Mouse (Mus musculus): ENCODE results near the gene Slc26a8.

Slc26a8 gene

DNA sequence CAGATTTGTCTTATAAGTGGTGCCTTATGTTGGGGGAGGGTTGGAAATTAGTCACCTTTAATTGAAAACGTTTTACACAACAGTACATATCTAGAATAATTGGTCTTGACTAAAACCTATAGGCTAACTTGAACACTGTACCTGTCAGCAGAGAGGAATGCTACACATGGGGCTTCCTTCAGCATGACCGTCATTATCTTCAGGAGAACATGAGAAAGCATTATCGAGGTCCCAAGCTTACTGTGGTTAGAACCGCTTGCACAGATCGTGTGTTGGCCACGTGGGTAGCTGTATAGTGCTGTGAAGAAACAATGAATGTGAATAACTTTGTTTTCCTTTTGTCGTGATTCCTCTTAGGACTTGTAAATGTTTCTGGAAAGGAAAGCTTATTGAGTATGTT is 9.8 kb upstream of the Slc26a8 start:
- no peak for DNase-seq (ENCODE audit: low read depth, low spot score)

- DNase-seq (ENCODE audit: low read depth, low spot score) = no peak
These were observed 8.6 kb upstream of the Slc26a8 start for GRCm38 (mm10) chr17:28698672-28699071.

GRCm38 (mm10) chr17:28698245-28698644 is 8.2 kb upstream of the Slc26a8 start:
- DNase-seq (ENCODE audit: low read depth, low spot score) = no peak

DNA sequence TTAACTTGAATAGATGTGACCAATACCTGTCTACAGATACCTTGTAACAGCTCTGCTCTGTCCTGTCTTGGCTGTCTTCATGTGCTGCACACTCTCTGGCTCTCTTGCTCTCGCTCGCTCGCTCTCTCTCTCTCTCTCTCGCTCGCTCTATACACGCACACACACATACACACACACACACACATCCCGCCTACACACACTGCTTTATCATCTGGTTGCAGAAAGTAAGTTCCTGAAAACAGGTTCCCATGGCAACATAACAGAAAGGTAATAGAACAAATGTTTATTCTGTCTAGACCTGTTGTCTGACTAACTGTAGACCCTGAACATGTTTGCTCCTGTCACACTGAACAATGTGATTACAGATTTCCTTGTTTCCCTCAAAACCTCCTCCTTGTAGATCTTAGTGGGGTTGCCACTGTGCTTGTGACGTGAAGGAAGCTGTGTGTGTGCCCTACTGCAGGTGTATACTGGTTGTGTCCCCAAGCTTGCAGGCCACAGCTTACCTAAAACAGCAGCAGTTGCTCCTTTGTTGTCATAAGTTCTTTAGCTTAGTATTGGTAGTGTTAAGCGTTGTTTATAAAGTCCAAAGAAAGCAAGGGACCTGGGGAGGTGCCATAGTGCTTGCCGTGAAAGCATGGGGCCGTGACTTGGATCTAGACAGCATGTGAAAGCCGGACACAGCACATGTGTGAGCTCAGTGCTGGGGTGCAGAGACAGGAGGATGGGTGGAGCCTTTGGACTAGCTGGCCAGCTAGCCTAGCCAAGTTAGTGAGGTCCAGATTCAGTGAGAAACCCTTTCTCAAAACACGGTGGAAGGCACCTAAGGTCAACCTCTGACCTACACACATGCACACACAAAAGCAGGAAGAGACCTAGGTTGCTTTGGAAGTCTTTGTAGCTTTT is 7.5 kb upstream of the Slc26a8 start:
- DNase-seq (ENCODE audit: low read depth, low spot score) = no peak

DNA sequence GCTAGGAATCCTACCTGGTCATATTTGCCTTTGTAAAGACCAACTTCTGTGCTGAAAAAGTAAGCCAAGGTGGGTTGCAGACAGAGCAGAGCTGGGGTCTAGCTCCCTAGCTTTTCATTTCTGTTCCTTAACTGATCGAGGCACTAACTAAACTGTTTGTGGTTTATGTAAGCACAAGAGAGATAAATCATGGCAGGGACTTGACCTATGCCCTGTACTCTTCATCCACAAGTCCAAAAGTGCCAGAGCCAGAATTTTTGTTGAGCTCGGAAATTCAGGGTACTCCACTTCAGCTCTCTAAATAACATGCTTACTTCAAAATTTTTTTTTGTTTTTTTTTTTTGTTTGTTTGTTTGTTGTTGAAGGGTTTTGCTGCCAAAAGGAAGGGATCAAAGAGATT is 6.6 kb upstream of the Slc26a8 start:
- DNase-seq (ENCODE audit: low read depth, low spot score) = no peak

GRCm38 (mm10) chr17:28694832-28695231 is 4.8 kb upstream of the Slc26a8 start:
- no peak for DNase-seq (ENCODE audit: low read depth, low spot score)

- no peak for DNase-seq (ENCODE audit: low read depth, low spot score)
These were observed 4.0 kb upstream of the Slc26a8 start for GRCm38 (mm10) chr17:28694078-28694477.

- DNase-seq (ENCODE audit: low read depth, low spot score) = no peak
These were observed 3.1 kb upstream of the Slc26a8 start for GRCm38 (mm10) chr17:28693086-28693485.

DNA sequence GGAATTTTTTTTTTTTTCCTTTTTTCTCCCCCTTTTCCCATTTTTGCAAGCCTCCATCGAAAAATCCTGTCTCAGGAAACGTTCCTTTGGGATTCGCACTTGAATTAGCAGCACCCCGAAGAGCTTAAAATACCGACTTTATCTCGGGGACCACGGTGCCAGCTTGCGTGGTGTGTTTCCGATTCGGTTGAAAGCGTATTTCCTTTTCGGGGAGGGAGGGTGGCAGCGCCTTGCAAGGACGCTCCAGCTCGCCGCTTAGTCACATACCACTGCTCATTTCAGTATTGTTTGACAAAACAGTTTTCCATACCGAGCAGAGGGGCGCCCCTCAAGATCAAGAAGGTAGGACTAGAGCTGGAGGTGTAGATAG is 2.3 kb upstream of the Slc26a8 start:
- DNase-seq (ENCODE audit: low read depth, low spot score) = no peak

DNA sequence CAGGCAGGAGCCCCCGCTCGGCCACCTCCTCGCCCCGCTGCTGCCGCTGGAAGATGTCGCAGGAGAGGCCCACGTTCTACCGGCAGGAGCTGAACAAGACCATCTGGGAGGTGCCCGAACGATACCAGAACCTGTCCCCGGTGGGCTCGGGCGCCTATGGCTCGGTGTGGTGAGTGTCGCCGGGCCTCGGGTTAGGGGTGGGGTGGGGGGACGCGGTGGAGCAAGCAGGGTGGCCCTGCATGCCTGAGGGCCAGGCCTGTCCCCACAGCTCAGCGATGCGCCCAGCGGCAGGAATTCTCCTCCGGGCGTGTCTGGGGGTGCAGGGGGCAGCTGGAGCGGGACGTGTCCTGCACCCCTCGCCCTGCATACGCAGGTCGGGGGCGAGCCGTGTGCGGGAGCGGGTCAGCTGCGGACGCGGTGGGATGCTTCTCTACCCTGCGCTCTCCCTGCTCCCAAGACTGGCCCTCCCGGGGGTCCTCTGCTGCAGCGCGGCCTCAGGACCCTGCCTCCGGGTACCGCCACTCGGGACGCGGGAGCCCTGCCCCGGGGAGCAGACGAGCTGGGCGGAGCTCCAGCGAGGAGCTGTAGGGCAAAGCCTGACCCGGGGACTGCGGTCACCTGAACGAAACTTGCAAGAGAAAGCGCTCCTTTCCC is 1.8 kb upstream of the Slc26a8 start:
- DNase-seq (ENCODE audit: low read depth, low spot score) = peak; percentile 26

GRCm38 (mm10) chr17:28690776-28691686 is 998 bp upstream of the Slc26a8 start, which contains the start of gene Mapk14:
Gene Mapk14, plus strand, starts transcription at chr17:28691329.
- DNase-seq (ENCODE audit: low read depth, low spot score) = peak; percentile 99

DNA sequence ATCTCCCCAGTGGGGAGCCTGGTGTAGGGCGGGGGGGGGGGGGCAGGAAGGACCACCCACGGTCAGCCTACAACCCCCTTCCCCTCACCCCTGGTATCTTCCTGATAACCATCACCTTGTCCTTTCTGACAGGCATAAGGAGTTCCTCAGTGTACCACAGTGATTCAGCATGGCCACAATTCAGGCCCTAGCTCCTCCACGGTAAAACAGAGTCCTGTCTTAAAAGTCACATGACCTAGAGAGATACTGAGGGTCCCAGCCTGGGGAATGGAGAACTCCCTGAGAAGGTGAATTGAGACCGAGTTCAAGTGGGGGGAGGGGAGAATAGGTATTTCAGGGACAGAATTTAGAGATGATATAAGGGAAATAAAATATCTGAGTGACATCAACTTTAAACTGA is 2.7 kb downstream of the Slc26a8 start:
- DNase-seq (ENCODE audit: low read depth, low spot score) = no peak

- DNase-seq (ENCODE audit: low read depth, low spot score) = no peak
These were observed 5.4 kb downstream of the Slc26a8 start for GRCm38 (mm10) chr17:28684631-28685030.

- no peak for DNase-seq (ENCODE audit: low read depth, low spot score)
These were observed 6.4 kb downstream of the Slc26a8 start for GRCm38 (mm10) chr17:28683601-28684000.

DNA sequence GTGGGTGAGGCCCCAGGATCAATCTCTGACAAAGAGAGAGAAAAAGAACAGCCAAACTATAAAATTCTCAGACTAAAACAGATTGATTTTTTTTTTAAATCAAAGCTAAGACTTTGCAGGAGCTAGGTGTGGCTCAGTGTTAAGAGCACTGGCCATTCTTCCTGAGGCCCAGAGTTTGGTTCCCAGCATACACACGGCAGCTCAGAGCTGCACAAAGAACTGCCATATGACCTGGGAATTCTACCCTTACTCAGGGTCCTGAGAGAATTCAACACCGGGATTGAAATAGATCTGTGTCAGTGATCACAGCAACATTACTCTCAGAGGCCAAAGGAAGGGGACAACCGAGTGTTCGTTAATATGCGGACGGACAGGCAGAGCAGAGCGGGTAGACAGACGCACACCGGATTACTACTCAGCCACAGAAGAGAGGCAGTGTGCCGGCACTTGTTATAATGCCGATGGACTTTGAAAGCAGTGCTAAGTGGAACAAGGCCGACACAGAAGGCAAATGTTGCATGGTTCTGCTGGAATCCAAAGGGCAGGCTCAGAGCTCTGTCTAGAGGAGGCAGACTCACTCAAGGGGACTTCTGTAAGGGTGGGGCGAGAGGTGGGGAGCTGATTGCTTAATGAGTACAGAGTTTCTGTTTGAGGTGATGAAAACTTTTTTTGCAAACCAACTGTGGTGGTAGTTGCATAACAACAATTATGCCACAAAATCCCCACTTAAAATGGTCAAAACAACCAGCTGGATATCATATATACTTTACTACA is 7.5 kb downstream of the Slc26a8 start:
- DNase-seq (ENCODE audit: low read depth, low spot score) = no peak

DNA sequence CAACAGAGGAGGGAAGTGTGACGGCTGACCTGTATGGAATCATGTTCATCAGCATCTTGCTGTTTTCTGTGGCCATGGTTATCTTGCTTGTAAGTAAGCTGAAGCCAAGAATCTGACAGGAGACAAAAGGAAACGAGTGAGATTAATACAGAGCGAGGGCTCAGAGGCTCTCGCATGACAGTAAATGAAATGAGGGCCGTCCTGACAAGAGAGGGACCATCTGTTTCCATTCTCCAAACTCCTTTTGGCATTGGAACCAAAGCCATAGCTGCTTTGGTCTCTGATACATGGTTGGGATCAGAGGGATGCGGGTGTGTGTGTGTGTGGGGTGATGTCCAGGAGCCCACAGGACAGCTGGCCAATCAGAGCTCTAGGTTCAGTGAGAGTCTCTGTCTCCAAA is 30.5 kb downstream of the Slc26a8 start:
- DNase-seq (ENCODE audit: low read depth, low spot score) = no peak

DNA sequence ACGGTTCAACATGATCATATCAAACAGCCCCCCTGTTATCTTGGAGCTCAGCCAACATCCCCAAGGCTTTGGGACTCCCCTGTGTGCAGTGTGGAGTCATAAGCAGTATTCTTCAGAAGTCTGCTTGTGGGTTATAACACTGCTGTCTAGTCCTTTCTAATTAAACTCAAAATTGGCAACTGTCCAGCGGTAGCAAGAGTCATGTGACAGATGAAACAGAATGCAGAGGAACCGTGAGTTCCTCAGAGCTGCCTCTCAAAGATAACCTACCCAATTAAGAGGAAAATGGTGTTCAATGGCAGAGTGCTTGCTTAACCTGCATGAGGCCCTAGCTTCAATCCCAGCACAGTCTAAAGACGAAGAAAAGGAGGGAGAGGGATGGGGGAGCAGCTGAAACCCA is 32.1 kb downstream of the Slc26a8 start:
- no peak for DNase-seq (ENCODE audit: low read depth, low spot score)

- no peak for DNase-seq (ENCODE audit: low read depth, low spot score)
These were observed 39.8 kb downstream of the Slc26a8 start for GRCm38 (mm10) chr17:28650268-28650667.

DNA sequence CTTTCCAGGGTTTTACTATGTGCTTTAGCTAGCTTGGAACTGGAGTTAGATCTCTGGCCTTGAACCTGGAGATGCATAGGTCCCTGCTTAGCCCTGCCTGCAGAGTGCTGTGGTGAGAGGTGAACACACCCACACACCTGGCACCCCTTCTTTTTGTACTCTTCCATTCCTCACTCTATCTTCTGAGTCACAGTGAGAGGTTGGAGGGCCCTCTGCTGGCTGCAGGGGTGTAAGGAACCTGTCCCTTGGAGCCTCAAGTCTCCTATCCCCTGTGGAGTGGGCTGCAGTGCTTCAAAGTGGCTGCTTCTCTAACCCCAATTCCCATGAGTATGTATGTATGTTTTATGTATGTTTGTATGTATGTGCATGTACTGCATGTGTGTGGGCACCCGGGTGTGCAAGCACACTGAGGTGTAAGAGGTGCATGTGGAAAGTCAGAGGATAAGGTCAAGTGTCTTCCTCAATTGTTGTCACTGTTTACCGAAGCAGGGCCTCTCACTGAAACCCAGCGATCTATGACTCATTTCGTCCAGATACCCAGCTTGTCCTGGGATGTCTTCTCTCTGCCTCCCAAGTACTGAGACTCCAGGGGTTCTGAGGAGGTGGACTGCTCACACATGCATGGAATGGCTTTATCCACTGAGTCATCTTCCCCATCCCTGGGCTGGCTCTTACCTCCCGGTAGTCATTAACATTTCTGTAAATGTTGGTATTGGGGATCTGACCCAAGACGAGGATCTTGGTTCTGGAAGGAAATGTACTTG is 41.2 kb downstream of the Slc26a8 start:
- no peak for DNase-seq (ENCODE audit: low read depth, low spot score)

GRCm38 (mm10) chr17:28646221-28646620 is 43.8 kb downstream of the Slc26a8 start:
- DNase-seq (ENCODE audit: low read depth, low spot score) = no peak

Measured in forelimb bud, embryonic 11.5 days (tissue).